In genomic region chr6:135235742-135236141, GRCm38 (mm10) we compare ENCODE assay signal across 27 mouse cellular contexts. TPM values are rescaled to one million over a fixed set of nuclear protein-coding genes. Genes with fewer than 3 reads are reported as not detected.
A peak's percentile ranks its signal among the peaks of the same experiment; 100 is the strongest.
DNase-seq lines count a peak whose midpoint lies in the region; ATAC-seq and TF ChIP-seq lines count a peak whose summit lies in the region.
"Had no signal": no experiment of that assay in that cellular context is flagged by ENCODE, and none has a peak within 500 bp of the region (broad histone marks: within the 10 kb centered on the region; RNA-seq: fewer than 3 reads in every experiment).

No protein-coding gene starts in this region.

- H3K9ac ChIP-seq in MEL (ENCODE audit: control insufficient read depth, low read depth, low read length, poor library complexity, severe bottlenecking): no peak overlapping the region
- H3K9ac ChIP-seq: embryonic facial prominence, embryonic 13.5 days; forebrain, embryonic 13.5 days; hindbrain, embryonic 12.5 days; hindbrain, embryonic 15.5 days; intestine, embryonic 15.5 days had no signal

- no peak overlapping the region for H3K27ac ChIP-seq in MEL (ENCODE audit: control insufficient read depth, low read depth, low read length)
- H3K27ac ChIP-seq: embryonic facial prominence, embryonic 10.5 days; embryonic facial prominence, embryonic 13.5 days; forebrain, embryonic 13.5 days; hindbrain, embryonic 12.5 days; hindbrain, embryonic 15.5 days; intestine, embryonic 15.5 days had no signal

- H3K36me3 ChIP-seq in MEL (ENCODE audit: control insufficient read depth in 1 of 2, insufficient read depth in 2 of 2, low read length in 2 of 2): no peaks in the 10 kb centered on the region; a peak in 1 of 4 replicates

- no peak for TF ChIP-seq RAD21 in MEL (IDR thresholded peaks at IDR 0.05; ENCODE audit: low read depth, low read length)

- H3K27me3 ChIP-seq in MEL (ENCODE audit: control insufficient read depth in 1 of 2, insufficient read depth in 2 of 2, low read length in 2 of 2): no peaks in the 10 kb centered on the region
- H3K27me3 ChIP-seq: embryonic facial prominence, embryonic 13.5 days; forebrain, embryonic 13.5 days; hindbrain, embryonic 12.5 days; hindbrain, embryonic 15.5 days; intestine, embryonic 15.5 days had no signal

- TF ChIP-seq POLR2A in MEL (IDR thresholded peaks at IDR 0.05; ENCODE audit: control insufficient read depth in 1 of 2, insufficient read depth in 1 of 2, low read depth in 1 of 2, low read length in 2 of 2, poor library complexity in 1 of 2): no peak

- H3K9me3 ChIP-seq in MEL (replicated peaks; ENCODE audit: insufficient read depth, low read length): no peaks in the 10 kb centered on the region
- H3K9me3 ChIP-seq: embryonic facial prominence, embryonic 10.5 days; embryonic facial prominence, embryonic 13.5 days; forebrain, embryonic 13.5 days; hindbrain, embryonic 12.5 days; hindbrain, embryonic 15.5 days; intestine, embryonic 15.5 days had no signal

- peak; percentile 35 for DNase-seq in thymus, postnatal 14 days
- DNase-seq in thymus, adult 18-20 months: no peak
- DNase-seq in MEL (ENCODE audit: low read depth, low spot score): peak; percentile 35
- no peak for DNase-seq in retina, postnatal 1 day
- DNase-seq: adrenal gland, adult 2 months; adrenal gland, postnatal 14 days; B cell, adult 2 months; cerebellum, adult 11-12 months; cerebellum, adult 8-10 months; cerebellum, postnatal 10 days; cerebellum, postnatal 36 days; embryo, embryonic 11 days; gastrocnemius, postnatal 10 days; gastrocnemius, postnatal 36 days; heart, adult 11 months had no signal

- TF ChIP-seq EP300 in MEL (IDR thresholded peaks at IDR 0.05; ENCODE audit: low read depth in 1 of 2, low read length in 2 of 2): no peak

- no peaks in the 10 kb centered on the region for H3K79me2 ChIP-seq in MEL (ENCODE audit: control insufficient read depth, insufficient read depth, low read length, poor library complexity)

- no peak overlapping the region for H3K4me3 ChIP-seq in MEL (ENCODE audit: control insufficient read depth in 1 of 2, insufficient read depth in 1 of 2, low read depth in 2 of 2, low read length in 2 of 2)
- H3K4me3 ChIP-seq: embryonic facial prominence, embryonic 10.5 days; embryonic facial prominence, embryonic 13.5 days; erythroblast, embryonic 14.5 days; forebrain, embryonic 13.5 days; hindbrain, embryonic 12.5 days; hindbrain, embryonic 15.5 days; intestine, embryonic 15.5 days had no signal

- no peak for TF ChIP-seq CTCF in MEL (IDR thresholded peaks at IDR 0.05 in 2 of 3, conservative IDR thresholded peaks at IDR 0.05 in 1 of 3; ENCODE audit: control insufficient read depth in 1 of 3, insufficient read depth in 1 of 3, low read depth in 2 of 3, low read length in 3 of 3, poor library complexity in 1 of 3, severe bottlenecking in 1 of 3)

- peak; percentile 72 for ATAC-seq in inflammation-experienced regulatory T-cells, adult 6 months
- no peak for ATAC-seq in cerebellum, adult (ENCODE audit: insufficient number of reproducible peaks, low FRiP score, low TSS enrichment)
- ATAC-seq: forebrain, embryonic 13.5 days; forebrain, embryonic 16.5 days; intestine, embryonic 15.5 days had no signal

- H3K4me1 ChIP-seq in MEL (ENCODE audit: control insufficient read depth in 1 of 2, insufficient read depth in 2 of 2, low read length in 2 of 2): no peaks in the 10 kb centered on the region
- H3K4me1 ChIP-seq: embryonic facial prominence, embryonic 13.5 days; forebrain, embryonic 13.5 days; hindbrain, embryonic 15.5 days; intestine, embryonic 15.5 days had no signal

TF ChIP-seq in MEL, 35 proteins besides CTCF, POLR2A, EP300 and RAD21:
- TF ChIP-seq MXI1 (IDR thresholded peaks at IDR 0.05; ENCODE audit: low read depth, low read length) (no peak), POLR2AphosphoS2 (IDR thresholded peaks at IDR 0.05; ENCODE audit: low read length) (no peak), NRF1 (IDR thresholded peaks at IDR 0.05; ENCODE audit: insufficient read depth, low read depth, low read length, poor library complexity, severe bottlenecking) (no peak), GABPA (IDR thresholded peaks at IDR 0.05; ENCODE audit: low read depth, low read length) (no peak), JUND (IDR thresholded peaks at IDR 0.05; ENCODE audit: low read depth, low read length) (no peak), MEF2A (IDR thresholded peaks at IDR 0.05; ENCODE audit: extremely low read depth, insufficient replicate concordance, low read depth, low read length, poor library complexity, severe bottlenecking) (no peak), ZMIZ1 (IDR thresholded peaks at IDR 0.05; ENCODE audit: low read depth, low read length) (no peak), TBP (IDR thresholded peaks at IDR 0.05; ENCODE audit: low read depth, low read length) (no peak), USF1 (IDR thresholded peaks at IDR 0.05; ENCODE audit: low read depth, low read length) (no peak), POLR2AphosphoS5 (IDR thresholded peaks at IDR 0.05; ENCODE audit: borderline replicate concordance, low read depth, low read length) (no peak), HCFC1 (IDR thresholded peaks at IDR 0.05; ENCODE audit: low read depth, low read length) (no peak), E2F4 (IDR thresholded peaks at IDR 0.05; ENCODE audit: borderline replicate concordance, low read depth, low read length) (no peak), GATA1 (IDR thresholded peaks at IDR 0.05; ENCODE audit: low read depth, low read length) (no peak), ZC3H11A (IDR thresholded peaks at IDR 0.05; ENCODE audit: low read depth, low read length) (no peak), ZKSCAN1 (IDR thresholded peaks at IDR 0.05; ENCODE audit: low read depth, low read length) (no peak), MYB (IDR thresholded peaks at IDR 0.05; ENCODE audit: low read depth, low read length) (no peak)
TF ChIP-seq in MEL: peak in this region for 0.

RNA-seq across cellular contexts. Expression of gene Gsg1, which starts 18.4 kb away (rescaled TPM):
- not detected in 2 replicates for total RNA-seq in MEL (2012; rRNA removed)
- not detected for polyA plus RNA-seq in MEL (2012; ENCODE audit: insufficient read depth in 1 of 2, insufficient read length in 2 of 2, low read depth in 1 of 2, low replicate concordance in 2 of 2, missing spikeins in 1 of 2)
- polyA plus RNA-seq in inflammation-experienced regulatory T-cells, adult 6 months (2017; shearing (Covaris generic)): not detected
- total RNA-seq: adrenal gland, adult 2 months; adrenal gland, postnatal 14 days; adrenal gland, postnatal 4 days; gastrocnemius, adult 18-20 months; gastrocnemius, postnatal 36 days had no signal
- polyA plus RNA-seq: erythroblast, embryonic 14.5 days; hindbrain, embryonic 15.5 days had no signal

RNA-seq across cellular contexts. Expression of gene Hebp1, which starts 37.9 kb away (rescaled TPM):
- 8.5 and 16.7 TPM in 2 replicates for total RNA-seq in MEL (2012; rRNA removed)
- polyA plus RNA-seq in MEL (2012; ENCODE audit: insufficient read depth in 1 of 2, insufficient read length in 2 of 2, low read depth in 1 of 2, low replicate concordance in 2 of 2, missing spikeins in 1 of 2): 10 to 100 TPM in 1 of 2 experiments, not detected in 1; 25.1 TPM
- 1 to 10 TPM in 2 of 3 experiments, not detected in 1; 1.3 to 2.0 TPM for polyA plus RNA-seq in inflammation-experienced regulatory T-cells, adult 6 months (2017; shearing (Covaris generic))

RNA-seq across cellular contexts. Expression of gene Fam234b, which starts 38.0 kb away (rescaled TPM):
- total RNA-seq in MEL (2012; rRNA removed): 11.9 and 12.2 TPM in 2 replicates
- 10 to 100 TPM in 1 of 2 experiments, not detected in 1; 20.5 TPM for polyA plus RNA-seq in MEL (2012; ENCODE audit: insufficient read depth in 1 of 2, insufficient read length in 2 of 2, low read depth in 1 of 2, low replicate concordance in 2 of 2, missing spikeins in 1 of 2)
- polyA plus RNA-seq in inflammation-experienced regulatory T-cells, adult 6 months (2017; shearing (Covaris generic)): 10 to 100 TPM; 21.9 to 30.2 (median 30.2) TPM

Comparison
In these comparisons a context has a peak if more than half of its experiments do, and no peak if none do; other contexts are left out.
1. DNase-seq: peak in thymus, postnatal 14 days (single experiment) and MEL (single experiment); none in thymus, adult 18-20 months (0 of 2) and retina, postnatal 1 day (single experiment).